Mouse (Mus musculus): ENCODE results near the gene Exoc4. TPM values are rescaled to one million over a fixed set of nuclear protein-coding genes. Genes with fewer than 3 reads are reported as not detected.

Gene Exoc4
- polyA plus RNA-seq, 2 experiments from 2014 or later: 60.9 to 70.4 TPM

DNA sequence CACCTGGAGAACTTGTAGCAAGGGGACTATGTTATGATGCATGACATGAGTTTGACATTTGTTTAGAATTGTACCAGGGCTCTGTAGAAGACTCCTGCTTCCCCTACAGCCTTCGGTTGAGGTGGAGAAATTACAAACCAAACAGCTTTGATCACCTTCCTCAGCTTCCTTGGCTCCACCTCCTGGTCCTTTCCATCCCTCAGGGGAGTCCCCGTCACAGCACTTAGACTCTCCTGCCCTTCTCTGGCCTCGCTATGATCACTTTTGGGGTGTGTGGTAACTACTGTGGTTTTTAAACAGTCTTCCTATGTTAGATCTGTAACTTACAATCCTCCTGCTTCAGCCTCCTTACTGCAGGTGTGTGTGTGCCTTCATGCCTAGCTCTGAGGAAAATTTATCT, 434.6 kb downstream of the Exoc4 start:
- peak; percentile 80 for ATAC-seq

DNA sequence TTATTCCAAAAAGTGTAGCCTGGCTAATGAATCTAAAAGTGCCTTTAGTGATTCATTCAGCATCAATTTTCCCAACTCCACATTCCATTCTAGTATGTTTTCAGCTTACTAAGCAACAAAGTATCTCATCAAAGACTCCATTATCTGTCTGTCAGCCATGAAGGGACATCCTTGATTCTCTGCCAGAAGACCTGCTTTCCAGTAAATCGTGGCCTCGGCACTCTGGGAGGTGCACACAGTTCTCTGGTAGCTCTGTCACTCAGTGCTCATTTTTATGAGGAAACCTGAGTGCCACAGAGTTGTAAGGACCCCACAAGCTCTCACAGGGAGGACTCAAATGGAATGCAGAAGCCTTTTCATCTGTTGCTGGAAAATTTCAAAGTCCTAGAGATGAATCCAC, 436.4 kb downstream of the Exoc4 start:
- no peak for ATAC-seq

DNA sequence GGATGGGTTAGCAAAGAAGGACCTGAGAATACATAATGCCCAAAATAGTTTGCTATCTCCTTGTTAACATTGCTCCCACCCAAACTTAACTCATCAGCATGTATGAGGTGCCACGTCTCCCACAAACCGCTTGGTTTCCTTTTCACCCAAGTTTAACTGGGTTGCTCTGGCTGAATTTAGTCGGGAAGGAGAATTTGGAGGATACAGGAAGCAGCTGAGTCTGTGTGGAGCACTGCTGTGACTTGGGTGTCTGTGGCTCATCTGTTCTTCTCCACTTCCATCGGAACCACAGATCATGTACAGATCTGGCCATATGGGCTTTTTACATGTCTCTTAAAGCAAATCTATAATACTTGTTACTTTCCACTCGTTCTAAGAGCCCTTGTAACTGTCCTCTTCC, 441.7 kb downstream of the Exoc4 start:
- ATAC-seq: no peak

DNA sequence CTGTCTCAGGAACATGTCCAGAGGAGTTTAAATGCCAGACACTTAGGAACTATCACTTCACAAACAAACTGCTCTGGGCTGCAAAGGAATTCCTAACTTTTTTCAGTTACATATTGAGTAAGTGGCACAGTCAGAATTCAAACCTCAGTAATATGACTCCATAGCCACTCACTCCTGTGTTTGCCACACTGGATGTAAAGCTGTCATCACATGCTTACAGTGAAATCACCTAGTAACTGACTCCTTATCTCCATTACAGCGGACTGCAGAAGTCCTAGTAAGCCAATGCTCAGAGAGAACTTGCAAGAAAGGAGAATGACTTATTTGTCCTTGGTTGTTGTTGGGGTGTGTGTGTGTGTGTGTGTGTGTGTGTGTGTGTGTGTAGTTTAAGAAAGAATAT, 448.1 kb downstream of the Exoc4 start:
- no peak for ATAC-seq

DNA sequence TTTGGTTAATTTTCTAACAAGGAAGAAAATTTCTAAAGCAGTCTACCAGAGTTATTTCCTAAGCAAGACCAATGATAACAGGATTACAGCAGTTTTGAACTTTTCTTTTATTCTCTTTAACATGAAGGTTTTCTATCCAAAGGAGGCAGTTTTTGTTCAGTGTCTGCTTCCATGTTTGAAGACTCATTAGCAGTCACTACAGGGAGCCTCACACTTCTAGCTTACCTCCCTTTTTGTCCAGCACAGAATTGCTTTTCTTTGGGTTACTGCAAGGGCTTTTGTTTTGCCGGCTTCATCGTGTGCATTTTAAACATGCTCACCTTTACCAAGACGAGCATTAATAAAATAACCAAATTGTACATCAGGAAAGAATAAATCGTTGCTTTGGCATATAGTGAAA, 460.0 kb downstream of the Exoc4 start:
- ATAC-seq: no peak

DNA sequence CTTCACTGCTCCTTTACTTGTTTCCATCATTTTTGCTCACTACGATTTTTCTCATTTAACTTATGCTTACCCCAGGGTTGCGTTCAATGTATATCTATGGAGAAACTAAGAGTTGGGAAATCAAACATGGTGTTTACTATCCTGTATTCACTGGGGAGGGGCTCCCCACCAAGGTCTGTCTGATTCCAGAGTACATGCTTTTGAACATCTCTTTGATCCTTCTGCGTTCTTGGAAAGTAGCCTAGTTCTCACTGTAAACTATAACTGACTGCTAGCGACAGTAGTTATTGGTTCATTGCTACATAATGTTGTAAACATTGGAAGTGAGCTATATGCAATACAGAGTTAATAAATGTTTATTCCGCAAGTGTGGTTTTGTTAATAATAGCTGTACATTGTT, 460.5 kb downstream of the Exoc4 start:
- no peak for ATAC-seq

DNA sequence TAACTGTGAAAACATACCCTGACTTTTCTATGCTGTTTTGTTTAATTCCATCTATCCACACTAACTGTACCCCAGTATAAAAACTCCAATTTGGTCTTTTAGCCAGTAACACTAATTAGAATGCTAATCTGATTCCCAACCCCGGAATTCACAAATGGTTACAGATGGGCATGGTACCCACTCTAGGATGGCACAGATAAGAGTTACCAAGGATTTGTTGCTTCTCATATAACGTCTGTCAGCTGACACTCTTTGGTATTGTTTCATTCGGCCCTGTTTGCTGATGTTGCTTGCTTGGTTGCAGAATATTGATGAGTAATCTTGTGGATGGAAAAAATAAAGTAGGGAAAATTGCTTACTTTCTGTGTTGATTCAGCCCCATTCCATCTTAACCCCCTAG, 462.9 kb downstream of the Exoc4 start:
- ATAC-seq: no peak

DNA sequence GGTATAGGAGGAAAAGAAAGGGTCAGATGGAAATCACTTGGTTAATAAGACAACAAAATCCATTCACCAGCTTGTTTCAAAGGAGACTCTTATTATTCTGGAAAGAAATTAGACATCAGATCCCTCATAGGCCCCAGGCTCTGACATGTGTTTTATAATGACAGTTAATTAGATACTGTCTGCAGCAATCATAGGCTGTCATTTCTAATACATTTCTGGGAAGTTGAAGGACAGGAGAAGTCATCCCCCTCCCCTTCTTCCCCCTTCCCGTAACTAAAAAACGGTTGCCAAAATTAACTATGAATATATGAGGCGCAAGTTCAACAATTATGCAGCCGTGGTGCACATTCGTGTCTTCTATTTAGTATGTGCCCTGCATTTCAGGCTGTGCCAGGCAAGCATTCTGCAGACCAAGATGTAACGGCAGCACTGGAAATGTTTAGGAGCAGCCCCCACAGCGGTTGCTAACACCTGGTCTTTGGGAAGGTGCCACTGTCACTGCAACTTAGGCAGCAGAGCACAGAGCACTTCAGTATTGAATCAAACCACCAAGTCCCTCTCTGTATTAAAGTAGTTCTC, 463.7 kb downstream of the Exoc4 start:
- no peak for ATAC-seq

DNA sequence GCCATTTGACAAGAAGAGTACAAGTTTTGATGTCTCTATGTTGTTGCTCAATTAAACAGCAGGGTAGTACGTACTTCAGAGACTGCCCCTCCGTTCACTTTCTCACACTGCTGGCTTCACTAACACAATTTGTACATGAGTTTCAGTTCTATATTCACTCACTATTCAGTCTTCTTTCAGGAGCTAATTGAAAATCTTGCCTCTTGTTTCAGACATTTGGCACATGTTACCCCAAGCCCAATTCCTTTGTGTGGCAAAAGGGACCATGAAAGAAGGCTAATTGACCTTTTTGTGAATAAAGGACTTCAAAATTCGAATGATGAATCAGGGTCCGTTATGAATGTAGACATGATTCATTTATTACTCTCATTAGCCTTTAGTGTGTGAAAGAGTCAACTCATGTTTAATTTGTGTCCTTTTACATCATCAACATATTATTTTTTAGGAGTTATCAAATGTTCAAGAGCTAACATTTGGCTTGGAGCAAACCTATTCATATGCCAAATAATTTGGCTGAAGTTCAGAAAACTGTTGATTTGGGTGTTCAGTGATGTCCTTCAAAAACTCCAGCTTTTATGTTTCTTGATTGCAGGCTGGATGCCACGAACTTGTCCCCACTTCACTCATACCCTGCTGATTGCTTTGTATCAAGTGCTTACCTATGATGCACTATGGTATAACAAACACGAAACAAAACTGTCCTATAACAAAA, 467.5 kb downstream of the Exoc4 start:
- ATAC-seq: no peak

DNA sequence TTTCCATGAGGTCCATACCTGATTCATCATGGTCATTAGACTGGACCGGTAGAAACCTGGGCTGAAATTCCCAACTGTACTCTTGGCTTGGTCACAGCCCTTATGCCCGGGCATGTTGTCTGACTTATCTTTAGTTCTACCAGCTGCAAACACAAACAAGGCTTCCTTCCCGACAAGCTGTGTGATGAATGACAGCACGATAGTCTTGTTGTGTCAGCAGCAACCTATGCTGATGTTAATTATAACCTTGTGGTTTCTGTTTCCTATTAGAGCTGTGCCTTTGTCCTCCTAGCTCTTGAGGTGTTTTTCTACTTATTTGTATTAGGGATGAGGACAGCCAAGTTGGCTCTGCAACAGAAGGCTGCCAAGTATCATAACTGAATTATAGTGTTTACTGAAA, 472.3 kb downstream of the Exoc4 start:
- no peak for ATAC-seq

DNA sequence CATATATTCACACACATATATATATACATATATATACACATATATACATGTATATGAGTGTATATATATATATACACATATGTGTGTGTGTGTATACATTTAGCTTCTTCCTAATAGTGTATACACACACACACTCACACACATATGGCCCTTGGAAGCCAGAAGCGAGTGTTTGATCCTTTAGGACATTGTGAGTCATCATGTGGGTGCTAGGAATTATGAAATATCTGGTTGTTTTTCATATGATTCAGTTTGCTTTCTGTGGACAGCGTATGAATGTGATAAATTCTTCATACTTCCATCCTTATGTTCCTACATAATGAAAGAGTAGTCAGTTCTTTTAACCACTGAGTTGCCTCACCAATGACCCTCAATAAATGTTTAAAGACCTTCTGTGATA, 473.9 kb downstream of the Exoc4 start:
- no peak for ATAC-seq

DNA sequence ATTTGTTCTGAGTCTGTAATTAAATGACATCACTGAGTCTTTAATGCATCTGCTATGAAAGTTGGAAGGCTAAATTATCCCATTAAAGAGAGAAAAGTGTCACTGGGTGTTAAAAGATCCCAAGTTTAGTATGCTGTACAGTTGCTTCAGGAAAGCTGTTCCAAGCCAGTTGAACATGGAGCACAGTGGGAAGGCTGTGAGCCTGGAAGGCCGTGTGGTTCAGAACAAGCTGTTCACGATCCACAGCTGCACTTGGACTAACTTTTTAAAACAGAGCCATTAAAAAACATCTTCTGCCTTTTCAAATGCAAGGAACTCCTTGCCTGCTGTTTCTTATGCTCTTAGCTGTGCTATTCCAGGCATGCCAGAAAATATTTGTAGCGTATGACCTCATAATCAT, 475.7 kb downstream of the Exoc4 start:
- no peak for ATAC-seq

DNA sequence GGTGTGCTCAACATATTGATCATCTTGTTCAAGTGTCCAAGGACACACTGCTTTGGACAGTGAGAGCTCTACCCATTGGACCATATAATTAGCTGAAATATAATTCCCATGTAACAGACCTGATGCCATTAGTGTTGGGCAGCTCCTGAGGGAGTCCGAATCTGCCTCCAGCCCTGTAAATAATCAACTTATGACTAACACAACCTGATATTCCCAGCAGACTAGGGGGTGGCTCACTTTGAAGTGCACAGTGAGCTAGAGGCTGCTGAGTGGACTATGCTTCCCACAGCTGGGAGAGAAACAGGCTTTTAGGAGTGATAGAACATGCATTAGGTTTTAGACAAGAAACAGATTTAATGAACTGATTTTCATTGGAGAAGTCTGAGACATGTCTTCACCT, 478.4 kb downstream of the Exoc4 start:
- ATAC-seq: no peak

DNA sequence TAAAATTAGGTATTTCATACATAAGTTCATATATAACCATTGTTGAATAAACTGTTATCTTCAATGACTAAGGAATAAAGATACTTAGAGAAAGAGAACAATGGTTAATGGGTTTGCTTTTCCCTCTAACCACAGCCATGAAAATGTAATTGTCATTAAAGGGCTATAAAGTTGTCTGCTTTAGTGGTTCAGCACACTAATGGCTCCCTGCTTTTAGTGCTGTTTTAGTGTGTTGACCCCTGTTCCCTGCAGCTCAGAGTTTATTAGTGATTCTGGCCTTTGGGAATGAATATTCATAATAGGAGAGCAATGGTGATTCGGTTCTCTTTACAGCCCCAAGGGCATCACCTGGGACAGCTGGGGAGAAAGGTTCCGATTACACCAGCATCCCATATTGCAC, 483.3 kb downstream of the Exoc4 start:
- ATAC-seq: no peak

DNA sequence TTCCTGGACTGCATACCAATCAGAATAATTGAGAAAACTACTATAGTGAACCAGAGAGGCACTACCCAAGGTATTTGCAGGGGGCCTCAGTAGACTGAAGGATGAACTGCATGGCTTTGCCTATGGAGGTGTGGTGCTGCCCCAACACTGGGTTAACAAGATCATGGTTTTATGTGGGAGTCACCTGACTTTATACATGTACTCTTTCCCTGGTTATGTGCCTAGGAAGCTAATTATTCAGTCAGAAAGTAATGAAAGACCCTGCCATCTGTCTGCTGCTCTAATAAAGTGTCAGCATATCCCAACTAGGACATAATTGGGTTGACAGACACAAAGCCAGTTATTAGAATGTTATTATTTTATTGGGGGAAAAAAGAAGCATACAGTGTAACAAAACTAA, 484.7 kb downstream of the Exoc4 start:
- ATAC-seq: no peak

DNA sequence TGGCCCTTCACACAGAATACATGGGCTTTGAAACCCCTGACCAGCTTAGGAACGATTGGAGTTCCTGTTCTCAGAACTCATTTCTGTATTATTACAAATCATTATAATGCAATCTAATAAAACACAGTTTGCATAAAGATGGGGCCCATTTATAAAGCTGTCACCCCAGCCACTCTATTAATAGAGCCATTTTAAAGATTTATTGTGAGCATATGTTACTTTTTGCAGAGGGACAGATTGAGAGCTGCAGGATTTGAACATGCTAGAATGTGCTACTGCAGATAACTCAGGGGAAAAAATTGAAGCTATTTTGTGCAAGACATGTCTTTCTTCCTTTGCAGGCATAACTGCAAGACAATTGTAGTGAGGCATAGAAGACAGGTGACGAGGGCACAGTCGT, 485.1 kb downstream of the Exoc4 start:
- no peak for ATAC-seq

DNA sequence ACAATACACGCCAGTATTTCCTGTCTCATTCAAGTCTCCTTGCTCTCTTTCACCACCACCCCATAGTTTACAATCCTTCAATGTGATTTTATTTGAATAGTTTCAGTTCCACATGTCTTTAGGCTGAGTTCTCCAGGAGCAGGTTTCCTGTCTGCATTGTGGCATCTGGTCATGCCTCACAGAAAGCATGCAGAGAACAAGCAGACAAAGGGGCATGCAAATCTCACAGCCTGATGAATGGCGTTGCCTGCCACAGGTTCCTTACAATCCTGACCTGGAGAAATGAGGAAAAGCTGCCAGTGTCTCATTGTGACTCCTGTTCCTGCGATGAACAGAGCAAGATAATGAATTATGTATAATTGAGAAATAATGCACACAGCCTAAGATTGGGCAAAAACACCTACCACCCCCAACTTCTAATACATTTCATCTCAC, 490.0 kb downstream of the Exoc4 start:
- ATAC-seq: no peak

DNA sequence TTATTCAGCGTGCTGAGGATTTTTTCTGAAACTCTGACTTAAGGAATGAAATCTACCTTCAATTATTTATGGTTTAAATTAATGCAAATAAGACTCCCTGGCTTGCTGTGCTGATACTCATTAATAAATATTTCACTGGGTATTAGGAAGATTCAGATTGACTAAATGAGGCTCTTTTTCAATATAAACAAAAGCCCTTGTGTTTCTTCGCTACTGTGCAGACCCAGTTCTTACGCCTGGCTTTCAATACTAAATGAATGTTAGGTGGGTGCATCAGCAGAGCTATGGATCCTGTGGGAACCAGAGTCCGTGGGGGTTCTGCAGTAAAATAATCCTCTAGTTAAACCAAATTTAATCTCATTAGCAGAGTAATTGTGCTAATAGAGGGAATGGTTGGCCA, 490.4 kb downstream of the Exoc4 start:
- no peak for ATAC-seq

DNA sequence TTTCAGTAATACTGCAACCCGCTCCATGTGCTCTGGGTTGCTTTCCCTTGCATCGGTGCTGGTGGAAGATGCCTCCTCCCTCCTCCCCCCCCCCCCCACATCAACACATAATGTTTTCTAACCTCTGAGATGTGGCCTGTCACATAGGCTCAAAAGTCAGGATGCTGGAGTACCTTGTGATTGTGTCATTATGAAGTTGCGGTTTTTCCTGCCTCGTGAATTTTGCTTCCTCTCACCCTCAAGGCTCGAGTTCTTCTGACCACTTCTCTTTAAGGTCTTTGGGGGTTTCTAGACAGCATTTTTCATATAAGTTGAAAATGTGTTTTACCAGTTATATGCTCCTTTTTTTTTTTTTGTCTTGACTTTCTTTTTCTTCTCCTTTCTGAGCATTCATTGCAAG, 507.1 kb downstream of the Exoc4 start:
- no peak for ATAC-seq

DNA sequence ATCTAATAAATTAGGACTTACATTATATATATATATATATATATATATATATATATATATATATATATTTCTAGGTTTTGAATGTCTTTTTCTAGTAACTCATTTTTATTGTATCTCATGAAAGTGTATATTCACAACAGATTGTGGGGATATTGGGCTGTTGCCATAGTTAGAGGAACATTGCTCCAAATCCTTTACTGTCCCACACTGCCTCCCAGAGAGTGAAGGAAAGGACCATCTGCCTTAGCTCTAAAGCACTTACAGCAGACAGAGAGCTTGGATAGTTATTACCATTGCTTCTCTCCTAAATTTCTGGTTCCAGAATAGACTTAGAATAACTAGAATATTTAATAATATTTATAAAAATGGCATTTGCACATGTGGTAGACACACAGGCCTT, 512.7 kb downstream of the Exoc4 start:
- no peak for ATAC-seq

DNA sequence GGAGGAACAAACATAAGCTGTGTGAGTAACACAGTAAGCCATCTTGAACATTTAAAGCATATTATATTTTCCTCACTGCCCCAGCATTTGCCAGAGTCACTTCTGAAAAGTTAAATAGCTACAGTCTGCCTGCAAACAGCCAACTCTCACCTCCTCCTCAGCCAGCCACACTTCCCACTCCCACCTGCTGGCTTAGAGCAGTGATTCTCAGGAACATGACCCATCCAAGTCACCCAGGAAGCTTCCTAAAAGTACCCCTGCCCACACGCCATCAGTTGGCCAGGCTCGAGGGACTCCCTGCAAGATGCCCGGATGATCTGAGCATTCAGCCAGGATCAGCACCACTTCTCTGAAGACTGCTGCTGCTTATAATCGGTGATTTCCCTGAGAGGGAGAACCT, 514.4 kb downstream of the Exoc4 start:
- ATAC-seq: no peak

DNA sequence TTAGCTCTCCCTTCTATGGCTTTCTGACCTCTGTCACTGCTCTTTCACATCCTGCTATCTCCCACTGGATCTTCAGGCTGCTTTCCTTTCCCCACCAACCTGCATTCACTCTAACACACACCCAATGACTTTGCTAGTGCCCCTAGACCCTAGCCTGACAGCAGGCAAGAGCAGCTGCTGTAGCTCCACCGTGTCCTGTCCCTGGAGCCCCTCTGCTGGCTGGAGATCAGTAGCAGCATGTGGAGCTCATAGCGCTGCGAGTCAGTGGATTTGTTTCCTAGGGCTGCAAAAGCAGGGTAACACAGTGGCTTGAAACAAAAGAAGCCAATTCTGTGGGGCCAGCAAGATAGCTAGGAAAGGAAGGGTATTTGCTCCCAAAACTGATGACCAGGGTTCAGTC, 515.1 kb downstream of the Exoc4 start:
- no peak for ATAC-seq

DNA sequence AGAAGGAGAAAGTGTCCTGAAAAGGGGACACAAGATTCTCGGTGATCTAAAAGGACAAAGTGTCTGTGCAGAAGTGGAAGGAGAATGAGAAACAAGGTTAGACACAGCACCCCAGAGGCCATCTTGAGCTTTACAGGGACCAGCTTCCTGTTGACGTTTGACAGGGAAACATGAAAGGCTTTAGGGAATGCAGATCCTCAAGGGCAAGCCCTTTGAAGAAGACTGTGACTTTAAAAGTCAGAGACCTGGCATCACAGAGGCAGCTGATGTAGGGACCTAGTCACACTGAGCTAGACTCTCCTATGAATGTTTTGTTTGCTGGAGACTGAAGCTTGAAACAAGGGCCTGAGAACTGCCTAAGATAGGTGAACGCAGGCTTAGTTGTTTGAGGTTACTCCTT, 520.4 kb downstream of the Exoc4 start:
- no peak for ATAC-seq

DNA sequence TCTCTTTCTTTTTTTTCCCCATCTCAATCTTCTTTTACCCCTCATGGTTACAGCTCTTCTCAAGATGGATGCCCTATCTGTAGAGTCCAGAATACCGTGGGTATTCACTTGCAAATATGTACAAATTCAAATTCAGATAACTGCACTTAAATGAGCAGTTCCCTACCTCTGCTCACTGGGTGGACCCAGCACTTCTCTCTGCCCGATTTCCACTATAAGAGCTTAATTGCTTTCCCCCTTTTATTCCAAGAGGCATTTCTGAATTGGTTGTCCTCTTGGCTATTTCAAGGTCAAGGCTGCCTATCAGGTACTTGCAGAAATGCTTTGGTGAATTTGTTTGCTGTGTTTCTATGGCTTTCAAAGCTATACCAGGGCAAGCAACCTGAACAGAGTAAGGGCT, 521.1 kb downstream of the Exoc4 start:
- no peak for ATAC-seq

All from CD4-positive, CD25-positive, alpha-beta regulatory T cell, adult 4 months (primary cell).